Mouse (Mus musculus) CH12.LX (cell line): Measurements from ENCODE around the gene Pcx.

Experiments
- BHLHE40 ChIP-seq: IDR thresholded peaks from 2 replicates; pipeline ENCODE4 v1.6.1; 2011; ENCODE audit warnings: mild to moderate bottlenecking, low read depth, low read length, improper control_type of control experiment
- CHD2 ChIP-seq: IDR thresholded peaks from 2 replicates; pipeline ENCODE4 v1.6.1; 2011; ENCODE audit warnings: low read length, improper control_type of control experiment
- CTCF ChIP-seq, 2 experiments: IDR thresholded peaks in 1 of 2; conservative IDR thresholded peaks in 1 of 2; 2 replicates each; pipeline ENCODE4 v1.5.1; 2011 to 2012; ENCODE audit warnings: low read depth in 2 of 2, low read length in 2 of 2, improper control_type of control experiment in 1 of 2, inconsistent platforms in 1 of 2, mild to moderate bottlenecking in 1 of 2, moderate library complexity in 1 of 2
- EP300 ChIP-seq: IDR thresholded peaks from 2 replicates; pipeline ENCODE4 v1.6.1; 2011; ENCODE audit warnings: low read length, improper control_type of control experiment
- JUND ChIP-seq: conservative IDR thresholded peaks from 2 replicates; pipeline ENCODE4 v1.6.1; 2011; ENCODE audit warnings: low read depth, low read length, improper control_type of control experiment
- KAT2A ChIP-seq: IDR thresholded peaks from 2 replicates; pipeline ENCODE4 v1.6.1; 2012; ENCODE audit warnings: low read length, improper control_type of control experiment, inconsistent platforms; ENCODE audit not compliant: insufficient replicate concordance
- POLR2A ChIP-seq: IDR thresholded peaks from 2 replicates; pipeline ENCODE4 v1.6.1; 2011; ENCODE audit warnings: low read depth, mild to moderate bottlenecking, improper control_type of control experiment, low read length
- RCOR1 ChIP-seq: conservative IDR thresholded peaks from 2 replicates; pipeline ENCODE4 v1.6.1; 2012; ENCODE audit warnings: low read depth, mild to moderate bottlenecking, inconsistent platforms, low read length, improper control_type of control experiment
- SIN3A ChIP-seq: IDR thresholded peaks from 2 replicates; pipeline ENCODE4 v1.6.1; 2012; ENCODE audit warnings: low read length, improper control_type of control experiment, inconsistent platforms
- TBP ChIP-seq: conservative IDR thresholded peaks from 2 replicates; pipeline ENCODE4 v1.6.1; 2011; ENCODE audit warnings: low read depth, low read length, improper control_type of control experiment
- TCF12 ChIP-seq: IDR thresholded peaks from 2 replicates; pipeline ENCODE4 v1.6.1; 2014; ENCODE audit warnings: low read depth, mild to moderate bottlenecking, inconsistent platforms, low read length, improper control_type of control experiment
- USF1 ChIP-seq: IDR thresholded peaks from 2 replicates; pipeline ENCODE4 v1.6.1; 2014; ENCODE audit warnings: low read depth, mild to moderate bottlenecking, inconsistent platforms, low read length, improper control_type of control experiment
- ZC3H11A ChIP-seq: IDR thresholded peaks from 2 replicates; pipeline ENCODE4 v1.6.1; 2012; ENCODE audit warnings: low read depth, mild to moderate bottlenecking, inconsistent platforms, low read length, improper control_type of control experiment
- ZMIZ1 ChIP-seq: IDR thresholded peaks from 2 replicates; pipeline ENCODE4 v1.6.1; 2012; ENCODE audit warnings: low read depth, mild to moderate bottlenecking, inconsistent platforms, low read length, improper control_type of control experiment

DNA sequence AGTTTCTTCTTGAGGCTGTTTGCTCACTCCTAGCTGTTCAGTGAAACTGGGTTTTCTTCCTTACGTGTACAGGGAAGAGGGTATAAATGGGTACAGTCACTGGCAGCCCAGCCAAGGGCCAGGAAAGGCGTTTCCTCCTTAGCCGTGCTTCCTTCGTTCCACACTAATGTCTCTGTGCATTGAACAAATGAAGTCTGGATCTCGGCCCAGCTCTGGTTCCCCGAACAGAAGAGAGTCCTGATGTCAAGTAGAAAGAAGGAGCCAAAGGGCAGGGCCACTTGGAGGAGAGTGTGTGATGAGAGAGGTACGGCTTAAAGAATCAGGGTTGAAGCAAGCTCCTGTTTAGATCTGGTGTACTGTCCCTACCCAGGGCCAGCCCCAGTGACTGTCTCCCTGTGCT is 44.8 kb downstream of the Pcx start:
- TF ChIP-seq EP300: no peak
- TF ChIP-seq CTCF (conservative IDR thresholded peaks at IDR 0.05 in 1 of 2, IDR thresholded peaks at IDR 0.05 in 1 of 2; ENCODE audit: low read depth in 2 of 2, low read length in 2 of 2): no peak
- TF ChIP-seq ZC3H11A: no peak
- no peak for TF ChIP-seq CHD2
- no peak for TF ChIP-seq RCOR1
- no peak for TF ChIP-seq BHLHE40
- no peak for TF ChIP-seq POLR2A
- TF ChIP-seq TCF12: no peak
- no peak for TF ChIP-seq SIN3A
- TF ChIP-seq KAT2A: no peak
- no peak for TF ChIP-seq ZMIZ1
- no peak for TF ChIP-seq JUND
- no peak for TF ChIP-seq USF1
- no peak for TF ChIP-seq TBP
